Mouse (Mus musculus): ENCODE results near the gene 1700017B05Rik.

DNA sequence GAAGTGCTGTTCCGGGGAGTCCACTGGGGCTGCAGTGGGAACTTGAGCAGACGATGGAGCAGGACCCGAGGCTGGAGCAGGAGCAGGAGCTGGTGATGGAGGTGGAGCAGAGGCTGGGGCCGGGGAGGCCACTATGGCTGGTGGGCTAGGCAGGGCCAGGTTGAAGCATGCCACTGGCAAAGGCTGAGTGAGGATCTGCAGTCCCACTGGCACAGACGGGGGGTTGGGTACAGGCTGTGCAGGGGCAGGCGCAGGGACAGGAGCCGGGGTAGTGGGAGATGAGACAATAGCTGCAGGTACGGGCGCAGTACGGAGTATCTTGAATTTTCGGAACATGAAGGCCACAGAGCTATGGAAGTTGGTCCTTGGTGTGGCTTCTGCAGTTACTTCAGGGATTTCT, 5.6 kb downstream of the 1700017B05Rik start:
- TF ChIP-seq GATA1 (IDR thresholded peaks at IDR 0.05; ENCODE audit: low read length) (no peak), TAL1 (IDR thresholded peaks at IDR 0.05; ENCODE audit: low read length) (no peak)

Measured in erythroblast, embryonic 14.5 days (primary cell).